Mouse (Mus musculus) ES-E14 (cell line): ENCODE measurements around the gene Lysmd2. TPM values are rescaled to one million over a fixed set of nuclear protein-coding genes. Genes with fewer than 3 reads are reported as not detected.

ENCODE experiments used
- DNase-seq: peaks from one replicate; pipeline ENCODE4 v3.0.0-alpha.2; 2013; ENCODE audit warnings: low read depth, low spot score
- H3K27ac ChIP-seq: 2 replicates; pipeline ENCODE4 v1.5.1; 2012; ENCODE audit warnings: low read depth, mild to moderate bottlenecking, low read length, moderate library complexity, mixed read lengths; ENCODE audit not compliant: poor library complexity, insufficient read depth, severe bottlenecking
- H3K36me3 ChIP-seq: 2 replicates; pipeline ENCODE4 v1.6.1; 2012; ENCODE audit warnings: mild to moderate bottlenecking, low read length, moderate library complexity, mixed read lengths; ENCODE audit not compliant: control insufficient read depth, poor library complexity, insufficient read depth, severe bottlenecking
- H3K4me1 ChIP-seq, 2 experiments: fragments of 150-350 bp in 1 of 2; sonication (generic) in 1 of 2; 2 replicates each; pipeline ENCODE4 v1.6.1; 2012; ENCODE audit warnings: low read length in 2 of 2, mild to moderate bottlenecking in 1 of 2, mixed read lengths in 1 of 2; ENCODE audit not compliant: control insufficient read depth in 2 of 2, insufficient read depth in 2 of 2, poor library complexity in 1 of 2
- H3K4me3 ChIP-seq, 2 experiments: fragments of 150-350 bp in 1 of 2; sonication (generic) in 1 of 2; 2 replicates each; pipeline ENCODE4 v1.5.1; 2012; ENCODE audit warnings: low read length in 2 of 2, low read depth in 1 of 2, mild to moderate bottlenecking in 1 of 2, mixed read lengths in 1 of 2; ENCODE audit not compliant: insufficient read depth in 1 of 2, poor library complexity in 1 of 2, severe bottlenecking in 1 of 2
- H3K9ac ChIP-seq: 2 replicates; pipeline ENCODE4 v1.6.1; 2012; ENCODE audit warnings: low read depth, mild to moderate bottlenecking, low read length, mixed read lengths; ENCODE audit not compliant: poor library complexity, insufficient read depth, severe bottlenecking
- H3K9me3 ChIP-seq: fragments of 150-350 bp; sonication (generic); 2 replicates; pipeline ENCODE4 v1.6.1; 2012; ENCODE audit warnings: low read depth, mild to moderate bottlenecking, low read length; ENCODE audit not compliant: control insufficient read depth, insufficient read depth
- CHD2 ChIP-seq: IDR thresholded peaks from 2 replicates; pipeline ENCODE4 v1.6.1; 2014; ENCODE audit warnings: mild to moderate bottlenecking, low read depth, low read length, inconsistent platforms
- HCFC1 ChIP-seq: IDR thresholded peaks from 2 replicates; pipeline ENCODE4 v1.6.1; 2012; ENCODE audit warnings: low read length, inconsistent platforms, borderline replicate concordance; ENCODE audit not compliant: insufficient read depth
- MAFK ChIP-seq: IDR thresholded peaks from 2 replicates; pipeline ENCODE4 v1.6.1; 2014; ENCODE audit warnings: mild to moderate bottlenecking, low read depth, low read length, inconsistent platforms; ENCODE audit not compliant: insufficient read depth
- ZC3H11A ChIP-seq: IDR thresholded peaks from 2 replicates; pipeline ENCODE4 v1.6.1; 2012; ENCODE audit warnings: low read depth, mild to moderate bottlenecking, inconsistent platforms, low read length, borderline replicate concordance
- ZNF384 ChIP-seq: IDR thresholded peaks from 2 replicates; pipeline ENCODE4 v1.6.1; 2012; ENCODE audit warnings: low read depth, low read length, inconsistent platforms
- in situ Hi-C, 2 experiments: fragments of 600-800 bp; cut with MboI; formaldehyde crosslinking; loops; one replicate each; pipeline ENCODE4 v1.15.1; 2025; ENCODE audit warnings: low sequenced_read_pairs in 2 of 2, inconsistent platforms in 1 of 2; ENCODE audit not compliant: unreplicated experiment in 2 of 2
- total RNA-seq: library from RNA; depleted of rRNA; stranded (reverse); fragments of 300-350 nt; gene quantifications from 2 replicates; pipeline ENCODE4 v1.2.3, GENCODE M21; 2012

The Lysmd2 gene
- total RNA-seq, 1 experiment: 6.3 TPM

GRCm38 (mm10) chr9:75601510-75601909 is 24.0 kb upstream of the Lysmd2 start:
- Histone ChIP-seq H3K36me3 (no peaks in the 10 kb centered on the region), H3K27ac (no peak overlapping the region), H3K4me3 (no peak overlapping the region), H3K9me3 (no peaks in the 10 kb centered on the region), H3K4me1 (no peaks in the 10 kb centered on the region), H3K9ac (no peak overlapping the region)
- DNase-seq: no peak
- in situ Hi-C loops: no loop called here
- TF ChIP-seq ZNF384: no peak
- no peak for TF ChIP-seq ZC3H11A
- TF ChIP-seq CHD2: no peak
- no peak for TF ChIP-seq MAFK

- H3K4me1 ChIP-seq: peaks cover 0 to 1% of the 10 kb centered on the region in 2 experiments; a peak in 1 of 4 replicates
- no peak for DNase-seq
- no peak overlapping the region for H3K27ac ChIP-seq
- H3K9me3 ChIP-seq: no peaks in the 10 kb centered on the region
- no peak overlapping the region for H3K4me3 ChIP-seq
- H3K36me3 ChIP-seq: no peaks in the 10 kb centered on the region
- in situ Hi-C loops: no loop called here
- no peak for TF ChIP-seq MAFK
- TF ChIP-seq HCFC1: no peak
- TF ChIP-seq ZNF384: no peak
- no peak for TF ChIP-seq CHD2
- TF ChIP-seq ZC3H11A: no peak
- no peak overlapping the region for H3K9ac ChIP-seq
Measured at GRCm38 (mm10) chr9:75607496-75607895, 18.0 kb upstream of the Lysmd2 start.

- no peaks in the 10 kb centered on the region for H3K9me3 ChIP-seq
- H3K4me3 ChIP-seq: no peak overlapping the region
- H3K9ac ChIP-seq: no peak overlapping the region
- in situ Hi-C loops: no loop called here
- H3K36me3 ChIP-seq: no peaks in the 10 kb centered on the region
- DNase-seq: no peak
- no peak for TF ChIP-seq ZC3H11A
- TF ChIP-seq CHD2: no peak
- H3K27ac ChIP-seq: no peak overlapping the region
- H3K4me1 ChIP-seq: peaks cover 0 to 1% of the 10 kb centered on the region in 2 experiments; a peak in 1 of 4 replicates
Measured at GRCm38 (mm10) chr9:75609505-75609904, 16.0 kb upstream of the Lysmd2 start.

- DNase-seq: no peak
- H3K27ac ChIP-seq: no peak overlapping the region
- no peaks in the 10 kb centered on the region for H3K36me3 ChIP-seq
- H3K4me1 ChIP-seq: peaks cover 0 to 1% of the 10 kb centered on the region in 2 experiments; a peak in 1 of 4 replicates
- no peak overlapping the region for H3K9ac ChIP-seq
- H3K4me3 ChIP-seq: peak overlapping the region in 1 of 2 experiments; percentile 91; a peak in 2 of 4 replicates
- no peaks in the 10 kb centered on the region for H3K9me3 ChIP-seq
- in situ Hi-C loops: no loop called here
- TF ChIP-seq HCFC1: no peak
- no peak for TF ChIP-seq CHD2
- no peak for TF ChIP-seq MAFK
- no peak for TF ChIP-seq ZNF384
- TF ChIP-seq ZC3H11A: no peak
Measured at GRCm38 (mm10) chr9:75609965-75610364, 15.6 kb upstream of the Lysmd2 start.
